ENCODE assay signal across 22 mouse cellular contexts in genomic region chr3:121260831-121261230, GRCm38 (mm10). TPM values are rescaled to one million over a fixed set of nuclear protein-coding genes. Genes with fewer than 3 reads are reported as not detected.
DNase-seq lines count a peak whose midpoint lies in the region; ATAC-seq and TF ChIP-seq lines count a peak whose summit lies in the region.
"Had no signal": no experiment of that assay in that cellular context is flagged by ENCODE, and none has a peak within 500 bp of the region (broad histone marks: within the 10 kb centered on the region; RNA-seq: fewer than 3 reads in every experiment).

No protein-coding gene starts in this region.

- H3K4me1 ChIP-seq in liver, embryonic 13.5 days (replicated peaks) = peaks cover 82% of the 10 kb centered on the region
- H3K4me1 ChIP-seq in midbrain, embryonic 14.5 days (ENCODE audit: control insufficient read depth, insufficient read depth, low read length) = peaks cover 3% of the 10 kb centered on the region; the same call in 1 of the 2 replicates
- 0 out of 2 replicates have a peak, but pooled peaks cover 5% of the 10 kb centered on the region for H3K4me1 ChIP-seq in intestine, postnatal 0 days (replicated peaks; ENCODE audit: control insufficient read depth, insufficient read depth, low read length)

- H3K4me2 ChIP-seq in liver, embryonic 13.5 days = peak overlapping the region; percentile 79
- no peak overlapping the region for H3K4me2 ChIP-seq in midbrain, embryonic 14.5 days (ENCODE audit: low read length)
- H3K4me2 ChIP-seq in intestine, postnatal 0 days (replicated peaks; ENCODE audit: low read depth) = no peak overlapping the region
- H3K4me2 ChIP-seq: embryonic facial prominence, embryonic 15.5 days; limb, embryonic 13.5 days; lung, embryonic 15.5 days had no signal

- WGBS in liver, embryonic 13.5 days (ENCODE audit: insufficient replicate concordance) = 47% methylated on average over 1 of the region's 1 CpGs
- WGBS in midbrain, embryonic 14.5 days = 81% methylated on average over 1 of the region's 1 CpGs
- whole genome bisulfite sequencing in intestine, postnatal 0 days = 86% methylated on average over 1 of the region's 1 CpGs

- no peak overlapping the region for H3K4me3 ChIP-seq in gastrocnemius, adult 2 months
- peak overlapping the region; percentile 93 for H3K4me3 ChIP-seq in liver, embryonic 13.5 days (replicated peaks)
- H3K4me3 ChIP-seq in midbrain, embryonic 14.5 days (replicated peaks; ENCODE audit: low read depth, low read length) = no peak overlapping the region
- no peak overlapping the region for H3K4me3 ChIP-seq in intestine, postnatal 0 days (ENCODE audit: low read depth, low read length)
- H3K4me3 ChIP-seq: embryonic facial prominence, embryonic 15.5 days; heart, embryonic 10.5 days; limb, embryonic 13.5 days; lung, embryonic 15.5 days had no signal

- peaks cover 31% of the 10 kb centered on the region for H3K36me3 ChIP-seq in liver, embryonic 13.5 days
- H3K36me3 ChIP-seq in midbrain, embryonic 14.5 days (ENCODE audit: control insufficient read depth, insufficient read depth, low read length) = no peaks in the 10 kb centered on the region
- no peaks in the 10 kb centered on the region for H3K36me3 ChIP-seq in intestine, postnatal 0 days (ENCODE audit: control insufficient read depth, insufficient read depth)
- H3K36me3 ChIP-seq: embryonic facial prominence, embryonic 15.5 days; forebrain, embryonic 10.5 days; heart, embryonic 10.5 days; limb, embryonic 13.5 days; lung, embryonic 15.5 days had no signal

- peak; percentile 46 for DNase-seq in cerebellum, adult 11-12 months
- no peak for DNase-seq in cerebellum, postnatal 36 days
- no peak for DNase-seq in gastrocnemius, adult 2 months
- no peak for DNase-seq in gastrocnemius, adult 18-20 months (ENCODE audit: low spot score)
- peak; percentile 42 for DNase-seq in brain, adult 2 months (ENCODE audit: low read depth, low spot score)
- DNase-seq in liver, embryonic 13.5 days = no peak
- no peak for DNase-seq in midbrain, embryonic 14.5 days
- DNase-seq: cerebellum, adult 9-10 months; forebrain, postnatal 0 days; heart, postnatal 10 days; kidney, postnatal 25 days; lung, postnatal 36 days; thymus, postnatal 25 days had no signal

- H3K27me3 ChIP-seq in liver, embryonic 13.5 days = peaks cover 3% of the 10 kb centered on the region; the same call in 1 of the 2 replicates
- H3K27me3 ChIP-seq in midbrain, embryonic 14.5 days (ENCODE audit: control insufficient read depth, insufficient read depth, low read length) = peaks cover 27% of the 10 kb centered on the region
- no peaks in the 10 kb centered on the region for H3K27me3 ChIP-seq in intestine, postnatal 0 days (replicated peaks; ENCODE audit: control insufficient read depth, insufficient read depth, low read length)

- intact Hi-C loops in gastrocnemius, adult 2 months (cut with DNase I) = no loop called here

- ATAC-seq in liver, embryonic 13.5 days (ENCODE audit: low read depth) = no peak
- no peak for ATAC-seq in midbrain, embryonic 14.5 days (ENCODE audit: low FRiP score, low TSS enrichment)
- no peak for ATAC-seq in intestine, postnatal 0 days
- ATAC-seq: forebrain, postnatal 0 days; hindbrain, postnatal 0 days; intestine, embryonic 16.5 days; midbrain, embryonic 16.5 days had no signal

- H3K27ac ChIP-seq in gastrocnemius, adult 2 months = peak overlapping the region; percentile 38
- peak overlapping the region; percentile 94 for H3K27ac ChIP-seq in liver, embryonic 13.5 days
- H3K27ac ChIP-seq in midbrain, embryonic 14.5 days (replicated peaks; ENCODE audit: low read depth, low read length) = no peak overlapping the region
- H3K27ac ChIP-seq in intestine, postnatal 0 days (ENCODE audit: low read depth, low read length) = no peak overlapping the region
- H3K27ac ChIP-seq: embryonic facial prominence, embryonic 15.5 days; forebrain, embryonic 10.5 days; heart, embryonic 10.5 days; hindbrain, postnatal 0 days; limb, embryonic 13.5 days; lung, embryonic 15.5 days had no signal

- peak overlapping the region; percentile 99 for H3K9ac ChIP-seq in liver, embryonic 13.5 days
- no peak overlapping the region for H3K9ac ChIP-seq in midbrain, embryonic 14.5 days (replicated peaks; ENCODE audit: low read length)
- H3K9ac ChIP-seq in intestine, postnatal 0 days (ENCODE audit: low read depth, low read length) = no peak overlapping the region
- H3K9ac ChIP-seq: embryonic facial prominence, embryonic 15.5 days; forebrain, postnatal 0 days; limb, embryonic 13.5 days; lung, embryonic 15.5 days had no signal

- H3K9me3 ChIP-seq in liver, embryonic 13.5 days (replicated peaks) = no peaks in the 10 kb centered on the region
- H3K9me3 ChIP-seq in midbrain, embryonic 14.5 days (ENCODE audit: control insufficient read depth, low read length) = no peaks in the 10 kb centered on the region
- H3K9me3 ChIP-seq in intestine, postnatal 0 days (ENCODE audit: control insufficient read depth) = no peaks in the 10 kb centered on the region
- H3K9me3 ChIP-seq: embryonic facial prominence, embryonic 15.5 days; forebrain, embryonic 10.5 days; heart, embryonic 10.5 days; limb, embryonic 13.5 days; lung, embryonic 15.5 days had no signal

- TF ChIP-seq CTCF in gastrocnemius, adult 2 months (IDR thresholded peaks at IDR 0.05) = no peak
- no peak for TF ChIP-seq CTCF in intestine, postnatal 0 days (IDR thresholded peaks at IDR 0.05; ENCODE audit: low read depth)

RNA-seq across cellular contexts. Expression of gene Tmem56, which starts 22.1 kb away (rescaled TPM):
- 10 to 100 TPM; 44.5 to 47.4 TPM for total RNA-seq in gastrocnemius, adult 2 months (2021)
- 10 to 100 TPM; 44.0 to 52.1 TPM for total RNA-seq in gastrocnemius, adult 18-20 months (2021)
- polyA plus RNA-seq in liver, embryonic 13.5 days (2015; fragmentation: Nextera tagmentation; extraction: Ambion mirVana) = 18.3 and 23.3 TPM in 2 replicates
- 3.3 TPM in 2 replicates for polyA plus RNA-seq in midbrain, embryonic 14.5 days (2014; fragmentation: Nextera tagmentation; extraction: Ambion mirVana)
- polyA plus RNA-seq in intestine, postnatal 0 days (2015; fragmentation: Nextera tagmentation; extraction: Ambion mirVana) = 6.0 and 6.8 TPM in 2 replicates

RNA-seq across cellular contexts. Expression of gene Alg14, which starts 30.7 kb away (rescaled TPM):
- total RNA-seq in gastrocnemius, adult 2 months (2021) = 1 to 10 TPM; 7.5 to 7.7 TPM
- 1 to 10 TPM; 6.7 to 6.9 TPM for total RNA-seq in gastrocnemius, adult 18-20 months (2021)
- polyA plus RNA-seq in liver, embryonic 13.5 days (2015; fragmentation: Nextera tagmentation; extraction: Ambion mirVana) = 17.7 and 20.0 TPM in 2 replicates
- polyA plus RNA-seq in midbrain, embryonic 14.5 days (2014; fragmentation: Nextera tagmentation; extraction: Ambion mirVana) = 29.8 and 34.3 TPM in 2 replicates
- polyA plus RNA-seq in intestine, postnatal 0 days (2015; fragmentation: Nextera tagmentation; extraction: Ambion mirVana) = 25.6 and 26.1 TPM in 2 replicates

Comparison
In these comparisons a context has a peak if more than half of its experiments do, and no peak if none do; other contexts are left out.
1. DNase-seq: peak in cerebellum, adult 11-12 months (single experiment) and brain, adult 2 months (single experiment); none in cerebellum, postnatal 36 days (0 of 2), gastrocnemius, adult 2 months (single experiment), gastrocnemius, adult 18-20 months (single experiment), liver, embryonic 13.5 days (single experiment) and midbrain, embryonic 14.5 days (single experiment).
2. H3K27ac ChIP-seq: peak in gastrocnemius, adult 2 months (single experiment) and liver, embryonic 13.5 days (single experiment); none in midbrain, embryonic 14.5 days (single experiment) and intestine, postnatal 0 days (single experiment).